Mouse (Mus musculus) frontal cortex, postnatal 14 days (tissue): ENCODE data around the gene Megf11.

Experiments used
- DNase-seq, 2 experiments: peaks; one replicate each; pipeline ENCODE4 v3.0.0; 2022; ENCODE audit warnings: low spot score in 2 of 2

Gene Megf11

GRCm38 (mm10) chr9:64604217-64604711, 218.8 kb downstream of the Megf11 start:
- DNase-seq: no peak

GRCm38 (mm10) chr9:64605077-64605714, 219.8 kb downstream of the Megf11 start:
- no peak for DNase-seq

GRCm38 (mm10) chr9:64605735-64606349, 220.4 kb downstream of the Megf11 start:
- peak; percentile 33 to 61 for DNase-seq

GRCm38 (mm10) chr9:64607049-64607448, 221.6 kb downstream of the Megf11 start:
- no peak for DNase-seq

- peak; percentile 19 to 37 for DNase-seq
These were observed 224.1 kb downstream of the Megf11 start for GRCm38 (mm10) chr9:64609546-64609945.

GRCm38 (mm10) chr9:64612121-64612983, 226.9 kb downstream of the Megf11 start:
- DNase-seq: peak in 1 of 2 experiments; percentile 19

GRCm38 (mm10) chr9:64612984-64613649, 227.7 kb downstream of the Megf11 start:
- no peak for DNase-seq

- DNase-seq: no peak
These were observed 232.0 kb downstream of the Megf11 start for GRCm38 (mm10) chr9:64617413-64617812.

- DNase-seq: no peak
These were observed 233.0 kb downstream of the Megf11 start for GRCm38 (mm10) chr9:64618433-64618832.

GRCm38 (mm10) chr9:64619440-64619839, 234.0 kb downstream of the Megf11 start:
- no peak for DNase-seq

GRCm38 (mm10) chr9:64620596-64620995, 235.2 kb downstream of the Megf11 start:
- no peak for DNase-seq

- no peak for DNase-seq
These were observed 236.3 kb downstream of the Megf11 start for GRCm38 (mm10) chr9:64621499-64622296.

- DNase-seq: no peak
These were observed 237.9 kb downstream of the Megf11 start for GRCm38 (mm10) chr9:64623361-64623760.

- no peak for DNase-seq
These were observed 239.1 kb downstream of the Megf11 start for GRCm38 (mm10) chr9:64624536-64624935.

- no peak for DNase-seq
These were observed 244.4 kb downstream of the Megf11 start for GRCm38 (mm10) chr9:64629802-64630201.

- no peak for DNase-seq
These were observed 247.7 kb downstream of the Megf11 start for GRCm38 (mm10) chr9:64633169-64633568.

- DNase-seq: peak in 1 of 2 experiments; percentile 13
These were observed 250.7 kb downstream of the Megf11 start for GRCm38 (mm10) chr9:64636111-64636510.

- DNase-seq: no peak
These were observed 251.5 kb downstream of the Megf11 start for GRCm38 (mm10) chr9:64636961-64637360.

GRCm38 (mm10) chr9:64638250-64638649, 252.8 kb downstream of the Megf11 start:
- DNase-seq: no peak

- DNase-seq: peak in 1 of 2 experiments; percentile 23
These were observed 254.2 kb downstream of the Megf11 start for GRCm38 (mm10) chr9:64639664-64640063.

GRCm38 (mm10) chr9:64644129-64644528, 258.7 kb downstream of the Megf11 start:
- DNase-seq: no peak
